Mouse (Mus musculus): Measurements from ENCODE around the gene Lypd6b.
A peak's percentile ranks its signal among the peaks of the same experiment; 100 is the strongest.

Lypd6b gene

GRCm38 (mm10) chr2:49787376-49788050 is at the start of gene Lypd6b:
Gene Lypd6b, plus strand, starts transcription at chr2:49787688.
- no peak for DNase-seq (ENCODE audit: low spot score)

- DNase-seq (ENCODE audit: low spot score): peak; percentile 43
These were observed 48.4 kb upstream of the Lypd6b start for GRCm38 (mm10) chr2:49739046-49739445.

GRCm38 (mm10) chr2:49741026-49741425 is 46.5 kb upstream of the Lypd6b start:
- DNase-seq (ENCODE audit: low spot score): no peak

- DNase-seq (ENCODE audit: low spot score): no peak
These were observed 45.4 kb upstream of the Lypd6b start for GRCm38 (mm10) chr2:49741895-49742734.

- DNase-seq (ENCODE audit: low spot score): no peak
These were observed 44.6 kb upstream of the Lypd6b start for GRCm38 (mm10) chr2:49742919-49743318.

GRCm38 (mm10) chr2:49743775-49744174 is 43.7 kb upstream of the Lypd6b start:
- DNase-seq (ENCODE audit: low spot score): no peak

GRCm38 (mm10) chr2:49744251-49745093 is 43.0 kb upstream of the Lypd6b start:
- DNase-seq (ENCODE audit: low spot score): peak; percentile 64

- DNase-seq (ENCODE audit: low spot score): no peak
These were observed 42.2 kb upstream of the Lypd6b start for GRCm38 (mm10) chr2:49745094-49745781.

GRCm38 (mm10) chr2:49746947-49747346 is 40.5 kb upstream of the Lypd6b start:
- DNase-seq (ENCODE audit: low spot score): no peak

GRCm38 (mm10) chr2:49747670-49748069 is 39.8 kb upstream of the Lypd6b start:
- no peak for DNase-seq (ENCODE audit: low spot score)

- peak; percentile 29 for DNase-seq (ENCODE audit: low spot score)
These were observed 38.7 kb upstream of the Lypd6b start for GRCm38 (mm10) chr2:49748628-49749342.

GRCm38 (mm10) chr2:49749730-49750576 is 37.5 kb upstream of the Lypd6b start:
- peak; percentile 42 for DNase-seq (ENCODE audit: low spot score)

GRCm38 (mm10) chr2:49751544-49752210 is 35.8 kb upstream of the Lypd6b start:
- DNase-seq (ENCODE audit: low spot score): no peak

GRCm38 (mm10) chr2:49752211-49752607 is 35.3 kb upstream of the Lypd6b start:
- DNase-seq (ENCODE audit: low spot score): no peak

GRCm38 (mm10) chr2:49753062-49753461 is 34.4 kb upstream of the Lypd6b start:
- no peak for DNase-seq (ENCODE audit: low spot score)

- DNase-seq (ENCODE audit: low spot score): no peak
These were observed 32.4 kb upstream of the Lypd6b start for GRCm38 (mm10) chr2:49755054-49755453.

- DNase-seq (ENCODE audit: low spot score): no peak
These were observed 29.9 kb upstream of the Lypd6b start for GRCm38 (mm10) chr2:49757616-49758015.

GRCm38 (mm10) chr2:49764331-49764946 is 23.0 kb upstream of the Lypd6b start:
- DNase-seq (ENCODE audit: low spot score): peak; percentile 95

GRCm38 (mm10) chr2:49768916-49769315 is 18.6 kb upstream of the Lypd6b start:
- DNase-seq (ENCODE audit: low spot score): peak; percentile 50
